Mouse (Mus musculus): ENCODE data around the gene St8sia1. TPM values are rescaled to one million over a fixed set of nuclear protein-coding genes. Genes with fewer than 3 reads are reported as not detected.

Gene St8sia1
- polyA plus RNA-seq, 1 experiment from 2014 or later: 0.23 TPM

DNA sequence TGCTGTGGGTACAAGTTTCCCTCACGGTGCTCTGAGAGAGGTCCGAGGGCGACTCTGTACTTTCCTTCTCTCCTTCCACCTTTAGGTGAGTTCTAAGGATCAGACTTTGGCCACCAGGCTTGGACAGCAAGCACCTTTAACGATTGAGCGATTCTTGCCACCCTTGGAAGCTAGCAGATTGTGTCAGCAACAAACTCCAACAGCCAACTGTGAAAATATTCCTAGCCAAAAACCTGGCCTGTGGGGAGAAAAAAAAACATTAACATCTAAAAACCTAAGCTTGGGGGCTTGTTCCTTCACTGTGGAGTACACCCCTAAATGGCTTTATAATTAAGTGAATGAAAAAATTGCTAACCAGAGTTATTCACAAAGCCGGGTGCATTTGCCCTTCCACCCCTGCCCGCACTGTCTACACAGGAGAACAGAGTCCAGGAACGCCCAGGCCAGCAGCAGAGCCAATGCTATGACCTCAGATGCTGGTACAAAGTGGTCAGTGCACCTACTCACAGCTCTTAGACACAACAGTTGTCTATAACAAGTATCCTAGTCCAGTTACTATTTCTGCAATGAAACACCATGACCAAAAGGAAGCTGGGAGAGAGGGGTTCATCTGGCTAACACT, 83.3 kb downstream of the St8sia1 start:
- Histone ChIP-seq H3K27me3 (ENCODE audit: control insufficient read depth, insufficient read depth, low read length) (no peaks in the 10 kb centered on the region), H3K9me3 (ENCODE audit: control insufficient read depth, low read length) (no peaks in the 10 kb centered on the region), H3K4me3 (ENCODE audit: low read depth, low read length) (no peak overlapping the region), H3K27ac (replicated peaks) (no peak overlapping the region), H3K9ac (ENCODE audit: low read length) (no peak overlapping the region), H3K4me1 (replicated peaks; ENCODE audit: control insufficient read depth, insufficient read depth) (no peaks in the 10 kb centered on the region), H3K36me3 (ENCODE audit: control insufficient read depth, insufficient read depth, low read length) (no peaks in the 10 kb centered on the region), H3K4me2 (replicated peaks; ENCODE audit: low read depth) (no peak overlapping the region)
- TF ChIP-seq EP300 (optimal IDR thresholded peaks at IDR 0.05): no peak
- TF ChIP-seq CTCF (IDR thresholded peaks at IDR 0.05; ENCODE audit: low read depth): no peak
- WGBS: 91% methylated on average over 8 of the region's 8 CpGs
- DNase-seq (ENCODE audit: low spot score): no peak
- ATAC-seq (ENCODE audit: low FRiP score, low TSS enrichment): no peak

DNA sequence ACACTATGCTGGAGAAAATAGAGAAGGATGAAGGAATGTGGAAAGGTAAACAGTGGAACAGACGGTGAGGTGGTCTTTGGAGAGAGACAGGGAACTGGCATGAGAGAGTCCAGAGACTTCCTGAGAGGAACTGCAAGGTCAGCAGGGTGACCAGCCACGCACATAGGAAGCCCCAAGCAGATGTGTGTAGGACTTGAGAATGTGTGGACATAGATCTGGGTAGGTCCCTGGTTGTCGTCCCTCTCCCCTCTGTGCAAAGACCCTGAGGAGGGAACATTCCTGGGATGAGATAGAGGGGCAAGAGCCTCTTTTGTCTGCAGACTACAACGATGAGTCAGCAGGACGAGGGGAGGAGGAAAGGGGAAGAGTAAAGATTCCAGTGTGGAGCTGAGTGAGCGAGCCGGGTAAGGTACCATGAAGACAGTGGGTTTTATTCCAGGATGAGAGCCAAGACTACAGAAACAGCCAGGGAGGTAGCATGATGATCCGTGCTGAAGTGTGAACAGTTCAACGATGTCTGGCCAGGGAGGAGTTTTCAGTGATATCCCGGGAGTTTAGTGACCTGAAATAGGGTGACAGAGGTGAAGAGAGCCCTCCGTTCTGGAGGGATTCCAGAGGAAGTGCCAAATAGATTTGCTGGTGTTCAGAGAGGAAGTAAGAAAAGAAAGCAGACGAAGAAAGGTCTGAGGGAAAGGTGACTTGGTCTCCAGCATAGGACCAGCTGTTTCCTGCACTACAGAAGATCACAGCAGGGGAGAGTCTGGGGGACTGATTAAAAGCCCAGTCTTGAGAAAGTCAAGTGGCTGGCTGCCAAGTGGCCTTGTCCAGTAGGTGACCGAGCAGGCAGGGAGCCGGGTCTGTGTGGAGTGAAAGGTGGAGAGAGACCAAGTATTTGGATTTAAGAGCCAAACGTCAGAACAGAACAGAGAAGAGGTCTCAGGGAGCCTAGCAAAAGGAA, 85.2 kb downstream of the St8sia1 start:
- Histone ChIP-seq H3K27ac (replicated peaks) (no peak overlapping the region), H3K4me1 (replicated peaks; ENCODE audit: control insufficient read depth, insufficient read depth) (no peaks in the 10 kb centered on the region), H3K4me3 (ENCODE audit: low read depth, low read length) (no peak overlapping the region), H3K4me2 (replicated peaks; ENCODE audit: low read depth) (no peak overlapping the region), H3K9me3 (ENCODE audit: control insufficient read depth, low read length) (no peaks in the 10 kb centered on the region), H3K9ac (ENCODE audit: low read length) (no peak overlapping the region), H3K27me3 (ENCODE audit: control insufficient read depth, insufficient read depth, low read length) (no peaks in the 10 kb centered on the region), H3K36me3 (ENCODE audit: control insufficient read depth, insufficient read depth, low read length) (no peaks in the 10 kb centered on the region)
- no peak for ATAC-seq (ENCODE audit: low FRiP score, low TSS enrichment)
- DNase-seq (ENCODE audit: low spot score): no peak
- WGBS: 22% methylated on average over 15 of the region's 15 CpGs
- TF ChIP-seq EP300 (optimal IDR thresholded peaks at IDR 0.05): no peak
- TF ChIP-seq CTCF (IDR thresholded peaks at IDR 0.05; ENCODE audit: low read depth): no peak

DNA sequence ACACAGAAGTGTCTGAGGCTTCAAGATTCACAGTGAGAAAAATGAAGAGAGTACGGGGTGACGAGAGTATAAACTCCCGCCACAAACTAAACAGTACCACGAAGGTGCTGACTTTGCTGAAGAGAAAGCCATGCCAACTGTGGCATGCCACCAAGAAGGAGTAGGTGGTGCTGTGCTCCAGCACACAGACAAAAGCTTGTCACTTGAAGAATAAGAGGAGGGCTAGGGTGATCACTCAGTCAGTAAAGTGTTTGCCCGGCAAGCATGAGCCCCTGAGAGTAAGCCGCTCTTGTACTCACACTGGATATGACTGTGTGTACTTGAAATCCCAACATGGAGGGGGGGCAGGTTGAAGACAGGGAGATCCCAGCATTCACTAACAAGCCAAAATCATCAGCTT, 87.0 kb downstream of the St8sia1 start:
- DNase-seq (ENCODE audit: low spot score): no peak
- H3K36me3 ChIP-seq (ENCODE audit: control insufficient read depth, insufficient read depth, low read length): no peaks in the 10 kb centered on the region

DNA sequence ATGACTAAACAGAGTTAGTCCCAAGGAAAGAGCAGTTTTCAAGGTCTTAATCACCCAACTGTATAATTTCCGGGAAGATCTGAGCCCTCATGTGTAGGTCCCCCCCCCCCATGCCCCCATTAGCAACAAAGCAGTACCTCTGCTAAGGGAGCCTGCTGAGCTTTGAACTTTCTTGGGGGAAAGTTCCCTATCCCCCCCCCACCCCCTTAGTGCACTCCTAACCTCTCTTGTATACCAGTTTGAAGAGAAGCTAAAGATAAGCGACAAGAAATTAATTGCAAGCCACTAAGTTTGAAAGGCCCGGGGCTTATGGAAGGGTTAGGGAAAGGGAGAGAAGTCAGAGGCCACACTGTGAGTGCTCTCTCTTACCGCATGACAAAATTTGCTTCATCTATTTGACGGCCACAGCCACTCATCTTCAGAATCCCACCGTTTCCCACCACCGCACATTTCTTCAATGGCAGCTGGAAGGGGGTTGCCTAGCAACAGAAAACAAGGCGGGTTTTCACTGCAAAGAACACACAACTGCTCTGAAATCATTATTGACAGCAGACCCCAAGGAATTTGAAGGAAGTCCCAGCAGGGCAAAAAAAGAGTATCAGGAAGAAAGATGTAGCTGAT, 87.9 kb downstream of the St8sia1 start:
- TF ChIP-seq EP300 (optimal IDR thresholded peaks at IDR 0.05): no peak
- TF ChIP-seq CTCF (IDR thresholded peaks at IDR 0.05; ENCODE audit: low read depth): no peak
- Histone ChIP-seq H3K4me1 (replicated peaks; ENCODE audit: control insufficient read depth, insufficient read depth) (no peaks in the 10 kb centered on the region), H3K9me3 (ENCODE audit: control insufficient read depth, low read length) (no peaks in the 10 kb centered on the region), H3K27me3 (ENCODE audit: control insufficient read depth, insufficient read depth, low read length) (no peaks in the 10 kb centered on the region), H3K9ac (ENCODE audit: low read length) (no peak overlapping the region), H3K4me2 (replicated peaks; ENCODE audit: low read depth) (no peak overlapping the region), H3K36me3 (ENCODE audit: control insufficient read depth, insufficient read depth, low read length) (no peaks in the 10 kb centered on the region), H3K4me3 (ENCODE audit: low read depth, low read length) (no peak overlapping the region), H3K27ac (replicated peaks) (no peak overlapping the region)
- DNase-seq (ENCODE audit: low spot score) (no peak), ATAC-seq (ENCODE audit: low FRiP score, low TSS enrichment) (no peak)
- WGBS: 24% methylated on average over 8 of the region's 8 CpGs

More for the DNA sequence above, 87.0 kb downstream of the St8sia1 start:
- 27% methylated on average over 6 of the region's 6 CpGs for WGBS
- TF ChIP-seq CTCF (IDR thresholded peaks at IDR 0.05; ENCODE audit: low read depth) (no peak), EP300 (optimal IDR thresholded peaks at IDR 0.05) (no peak)
- no peak for ATAC-seq (ENCODE audit: low FRiP score, low TSS enrichment)
- H3K27ac ChIP-seq (replicated peaks): no peak overlapping the region
- no peak overlapping the region for H3K9ac ChIP-seq (ENCODE audit: low read length)
- H3K27me3 ChIP-seq (ENCODE audit: control insufficient read depth, insufficient read depth, low read length): no peaks in the 10 kb centered on the region
- H3K9me3 ChIP-seq (ENCODE audit: control insufficient read depth, low read length): no peaks in the 10 kb centered on the region
- H3K4me2 ChIP-seq (replicated peaks; ENCODE audit: low read depth): no peak overlapping the region
- no peak overlapping the region for H3K4me3 ChIP-seq (ENCODE audit: low read depth, low read length)
- H3K4me1 ChIP-seq (replicated peaks; ENCODE audit: control insufficient read depth, insufficient read depth): no peaks in the 10 kb centered on the region

DNA sequence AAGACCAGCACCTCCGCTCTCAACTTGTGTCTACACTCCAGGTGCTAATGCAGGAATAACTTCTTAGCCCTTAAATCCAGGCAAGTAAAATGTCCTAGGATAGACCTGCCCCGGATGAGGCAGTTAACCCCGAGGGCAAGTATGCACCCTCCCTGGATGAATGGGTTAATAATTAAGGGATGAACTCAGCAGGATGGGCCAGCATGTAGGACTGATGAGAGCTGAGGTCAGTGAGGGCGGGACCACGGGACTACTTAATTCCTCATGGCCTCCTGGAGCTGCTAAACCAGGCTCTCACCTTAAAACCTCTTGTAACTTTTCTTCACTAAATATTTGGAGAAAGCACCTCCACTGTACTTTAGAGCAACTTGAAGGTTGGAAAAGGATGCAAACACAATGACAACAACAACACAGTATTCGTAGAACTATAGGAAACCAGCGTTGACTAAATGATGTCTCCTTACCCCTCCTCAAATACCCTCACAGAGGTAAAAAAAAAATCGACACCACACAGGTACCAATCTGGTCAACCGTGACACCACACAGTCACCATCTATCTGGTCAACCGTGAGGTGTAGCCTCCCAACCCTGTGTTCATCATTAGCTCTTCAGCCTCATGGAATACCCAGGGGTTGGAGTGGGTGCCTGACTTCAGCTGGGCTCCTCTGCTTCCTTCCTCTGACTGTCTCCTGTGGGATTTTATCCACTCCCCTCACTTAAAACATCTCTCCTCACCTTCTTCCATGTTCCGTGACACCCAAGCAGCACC, 90.3 kb downstream of the St8sia1 start:
- no peaks in the 10 kb centered on the region for H3K27me3 ChIP-seq (ENCODE audit: control insufficient read depth, insufficient read depth, low read length)
- 72% methylated on average over 11 of the region's 11 CpGs for WGBS
- H3K27ac ChIP-seq (replicated peaks): no peak overlapping the region
- TF ChIP-seq CTCF (IDR thresholded peaks at IDR 0.05; ENCODE audit: low read depth) (no peak), EP300 (optimal IDR thresholded peaks at IDR 0.05) (no peak)
- H3K9ac ChIP-seq (ENCODE audit: low read length): no peak overlapping the region
- no peak overlapping the region for H3K4me3 ChIP-seq (ENCODE audit: low read depth, low read length)
- no peak for DNase-seq (ENCODE audit: low spot score)
- ATAC-seq (ENCODE audit: low FRiP score, low TSS enrichment): no peak
- H3K4me1 ChIP-seq (replicated peaks; ENCODE audit: control insufficient read depth, insufficient read depth): no peaks in the 10 kb centered on the region
- H3K36me3 ChIP-seq (ENCODE audit: control insufficient read depth, insufficient read depth, low read length): no peaks in the 10 kb centered on the region
- no peak overlapping the region for H3K4me2 ChIP-seq (replicated peaks; ENCODE audit: low read depth)
- no peaks in the 10 kb centered on the region for H3K9me3 ChIP-seq (ENCODE audit: control insufficient read depth, low read length)

All from stomach, postnatal 0 days (tissue).